Mouse (Mus musculus) myocyte (in vitro differentiated cells): ENCODE measurements around the gene Magel2. TPM values are rescaled to one million over a fixed set of nuclear protein-coding genes. Genes with fewer than 3 reads are reported as not detected.

Experiments used
- H3K27me3 ChIP-seq: one replicate; pipeline ENCODE4 v1.6.1; 2011; ENCODE audit not compliant: control insufficient read depth, insufficient read depth, insufficient read length
- H3K36me3 ChIP-seq: one replicate; pipeline ENCODE4 v1.6.1; 2011; ENCODE audit not compliant: control insufficient read depth, insufficient read depth
- H3K4me2 ChIP-seq: one replicate; pipeline ENCODE4 v1.6.1; 2011; ENCODE audit warnings: low read depth, control low read depth
- H3K4me3 ChIP-seq: one replicate; pipeline ENCODE4 v1.5.1; 2011; ENCODE audit warnings: mild to moderate bottlenecking, control low read depth, moderate library complexity
- H3K79me2 ChIP-seq: one replicate; pipeline ENCODE4 v1.6.1; 2011; ENCODE audit not compliant: control insufficient read depth, insufficient read depth
- H3ac ChIP-seq: one replicate; pipeline ENCODE4 v1.6.1; 2011; ENCODE audit not compliant: control insufficient read depth, insufficient read length
- CEBPB ChIP-seq: IDR thresholded peaks from 2 replicates; pipeline ENCODE4 v1.6.1; 2011; ENCODE audit warnings: mild to moderate bottlenecking, moderate library complexity; ENCODE audit not compliant: poor library complexity, insufficient read depth, severe bottlenecking
- E2F4 ChIP-seq: IDR thresholded peaks from one replicate; pipeline ENCODE4 v1.6.1; 2011; ENCODE audit warnings: mild to moderate bottlenecking, control low read depth, moderate library complexity; ENCODE audit not compliant: insufficient read depth
- MAX ChIP-seq: IDR thresholded peaks from one replicate; pipeline ENCODE4 v1.6.1; 2011; ENCODE audit warnings: low read depth, mild to moderate bottlenecking, control low read depth
- MYOD1 ChIP-seq, 3 experiments: IDR thresholded peaks; one replicate each; pipeline ENCODE4 v1.6.1; 2011; ENCODE audit warnings: control low read depth in 2 of 3, low read depth in 2 of 3, mild to moderate bottlenecking in 2 of 3, moderate library complexity in 1 of 3; ENCODE audit not compliant: insufficient read length in 2 of 3, control insufficient read depth in 1 of 3
- MYOG ChIP-seq, 3 experiments: IDR thresholded peaks; one replicate each; pipeline ENCODE4 v1.6.1; 2011; ENCODE audit warnings: control low read depth in 2 of 3, low read depth in 2 of 3, mild to moderate bottlenecking in 2 of 3; ENCODE audit not compliant: insufficient read length in 2 of 3, control insufficient read depth in 1 of 3, insufficient read depth in 1 of 3
- POLR2A ChIP-seq: IDR thresholded peaks from one replicate; pipeline ENCODE4 v1.6.1; 2011; ENCODE audit warnings: low read depth, mild to moderate bottlenecking, control low read depth, moderate library complexity; ENCODE audit not compliant: insufficient read length
- POLR2AphosphoS2 ChIP-seq: IDR thresholded peaks from one replicate; pipeline ENCODE4 v1.6.1; 2011; ENCODE audit warnings: low read depth, control low read depth; ENCODE audit not compliant: insufficient read length
- REST ChIP-seq: IDR thresholded peaks from one replicate; pipeline ENCODE4 v1.6.1; 2011; ENCODE audit warnings: mild to moderate bottlenecking, control low read depth, moderate library complexity; ENCODE audit not compliant: insufficient read depth, insufficient read length
- SRF ChIP-seq: IDR thresholded peaks from one replicate; pipeline ENCODE4 v1.6.1; 2011; ENCODE audit warnings: low read depth; ENCODE audit not compliant: control insufficient read depth, insufficient read length
- TCF12 ChIP-seq: IDR thresholded peaks from one replicate; pipeline ENCODE4 v1.6.1; 2011; ENCODE audit warnings: mild to moderate bottlenecking, control low read depth; ENCODE audit not compliant: poor library complexity, insufficient read depth, severe bottlenecking
- TCF3 ChIP-seq: IDR thresholded peaks from one replicate; pipeline ENCODE4 v1.6.1; 2011; ENCODE audit warnings: low read depth, control low read depth; ENCODE audit not compliant: insufficient read length
- USF1 ChIP-seq: IDR thresholded peaks from one replicate; pipeline ENCODE4 v1.6.1; 2011; ENCODE audit warnings: low read depth, mild to moderate bottlenecking, control low read depth, moderate library complexity
- polyA plus RNA-seq: library from polyadenylated mRNA; unstranded; fragments of >200 nt; fragmentation: generic; extraction: Trizol; gene quantifications from one replicate; pipeline ENCODE4 v1.2.1, GENCODE M21; 2012; ENCODE audit warnings: missing spikeins

The Magel2 gene
- polyA plus RNA-seq, 1 experiment = not detected

DNA sequence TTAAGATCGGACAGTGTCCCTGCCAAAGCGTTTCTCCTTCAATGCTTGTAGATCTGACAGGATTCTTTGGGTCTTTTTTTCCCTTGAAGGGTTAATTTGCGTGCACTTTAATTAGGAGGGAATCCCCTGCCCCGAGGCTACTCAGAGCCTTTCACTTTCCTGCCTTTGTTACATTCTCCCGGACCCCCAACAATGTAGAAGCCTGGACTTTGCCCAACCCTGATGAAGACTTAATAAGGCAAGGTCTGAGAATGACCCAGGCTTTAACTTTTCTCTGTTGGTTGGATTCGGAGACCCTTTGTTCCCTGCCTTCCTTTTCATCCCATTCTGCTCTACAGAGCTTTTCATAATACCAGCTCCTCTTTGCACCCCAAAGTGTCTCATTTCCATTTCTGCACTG, 43.8 kb downstream of the Magel2 start:
- Histone ChIP-seq H3K27me3 (no peaks in the 10 kb centered on the region), H3ac (no peak overlapping the region), H3K36me3 (no peaks in the 10 kb centered on the region), H3K4me3 (peak overlapping the region; percentile 57), H3K4me2 (peak overlapping the region; percentile 71), H3K79me2 (no peaks in the 10 kb centered on the region)
- TF ChIP-seq E2F4 (no peak), MYOG (IDR thresholded peaks at IDR 0.05; ENCODE audit: control insufficient read depth in 1 of 3, insufficient read depth in 1 of 3, insufficient read length in 2 of 3, low read depth in 2 of 3) (no peak)

DNA sequence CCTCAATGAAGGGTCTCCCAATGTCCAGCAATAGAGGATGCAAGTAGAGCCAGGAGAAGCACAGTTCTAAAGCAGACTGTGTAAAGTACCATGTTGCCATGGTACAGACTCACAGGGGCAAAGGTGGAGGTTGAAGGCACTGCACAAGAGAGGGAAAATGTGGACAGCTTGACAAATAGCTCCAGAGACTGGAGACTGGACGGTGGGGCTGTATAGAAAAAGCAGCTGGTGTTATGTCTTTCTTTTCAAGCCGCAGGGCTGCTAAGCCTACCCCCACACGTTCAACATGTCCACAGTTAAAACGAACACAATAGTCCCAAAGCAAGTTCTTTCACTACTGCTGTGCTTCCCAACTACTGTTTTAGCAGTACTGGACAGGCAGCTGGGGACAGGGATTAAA, 46.4 kb downstream of the Magel2 start:
- Histone ChIP-seq H3K4me3 (no peak overlapping the region), H3K4me2 (no peak overlapping the region), H3K27me3 (no peaks in the 10 kb centered on the region), H3K79me2 (no peaks in the 10 kb centered on the region), H3K36me3 (no peaks in the 10 kb centered on the region), H3ac (no peak overlapping the region)
- TF ChIP-seq POLR2A (no peak), MAX (no peak), POLR2AphosphoS2 (no peak), USF1 (no peak), MYOD1 (IDR thresholded peaks at IDR 0.05; ENCODE audit: control insufficient read depth in 1 of 3, insufficient read length in 2 of 3, low read depth in 2 of 3) (no peak), E2F4 (no peak), TCF3 (no peak)

DNA sequence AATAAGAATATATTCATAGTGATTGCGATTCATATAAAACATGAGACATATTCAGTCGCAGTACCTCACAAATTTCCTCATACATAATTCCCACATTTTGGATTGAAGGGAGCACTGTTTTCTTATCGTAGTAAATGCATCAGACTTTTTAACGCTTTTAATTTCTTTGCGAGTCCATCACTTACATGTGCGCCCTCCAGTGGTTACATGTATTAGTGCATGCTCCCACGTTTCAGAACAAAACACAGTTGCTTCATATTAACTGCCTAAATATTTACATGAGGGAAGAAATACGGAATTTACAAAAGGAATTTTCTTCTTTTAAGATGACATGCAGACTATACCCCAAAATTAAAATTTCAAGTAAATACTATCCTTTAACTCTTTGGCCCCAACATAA, 51.5 kb downstream of the Magel2 start:
- Histone ChIP-seq H3K4me2 (no peak overlapping the region), H3ac (no peak overlapping the region), H3K27me3 (no peaks in the 10 kb centered on the region), H3K79me2 (no peaks in the 10 kb centered on the region), H3K4me3 (no peak overlapping the region), H3K36me3 (no peaks in the 10 kb centered on the region)
- TF ChIP-seq E2F4 (no peak), TCF12 (no peak), TCF3 (no peak), USF1 (no peak), MYOD1 (IDR thresholded peaks at IDR 0.05; ENCODE audit: control insufficient read depth in 1 of 3, insufficient read length in 2 of 3, low read depth in 2 of 3) (no peak), MYOG (IDR thresholded peaks at IDR 0.05; ENCODE audit: control insufficient read depth in 1 of 3, insufficient read depth in 1 of 3, insufficient read length in 2 of 3, low read depth in 2 of 3) (no peak), CEBPB (no peak), POLR2A (no peak), SRF (no peak), POLR2AphosphoS2 (no peak), MAX (no peak), REST (no peak)

Other genes with a start within 250 kb of the Magel2 start
- 0.48 TPM for gene Ndn, start 30.4 kb upstream of the Magel2 start, polyA plus RNA-seq
- gene Mkrn3, start 43.1 kb downstream of the Magel2 start, polyA plus RNA-seq = 1.3 TPM
- 1.5 TPM for gene Peg12, start 87.5 kb downstream of the Magel2 start, polyA plus RNA-seq